Mouse (Mus musculus) neural tube, embryonic 11.5 days (tissue): ENCODE measurements around the gene Gm10721. TPM values are rescaled to one million over a fixed set of nuclear protein-coding genes. Genes with fewer than 3 reads are reported as not detected.
"Not testable (repeated sequence)": the region's sequence is repeated elsewhere in the genome, so short reads cannot be mapped to it uniquely, and the experiment has no call there.

Experiments
- ATAC-seq: fragments of 200-750 bp; cut with Nextera tagmentation; 2 replicates; pipeline ENCODE4 v1.8.0; 2017; ENCODE audit warnings: moderate number of reproducible peaks, mild to moderate bottlenecking, moderate TSS enrichment, moderate library complexity; ENCODE audit not compliant: insufficient read depth, low FRiP score, low TSS enrichment
- DNase-seq: peaks from one replicate; pipeline ENCODE4 v3.0.0-alpha.2; 2015; ENCODE audit warnings: low spot score
- H3K27ac ChIP-seq: fragments of 300-500 bp; sonication (generic); 2 replicates; pipeline ENCODE4 v1.5.1; 2014; ENCODE audit warnings: low read depth, mild to moderate bottlenecking, low read length
- H3K27me3 ChIP-seq: fragments of 300-500 bp; sonication (generic); 2 replicates; pipeline ENCODE4 v1.6.1; 2014; ENCODE audit warnings: mild to moderate bottlenecking, low read length, mixed read lengths; ENCODE audit not compliant: control insufficient read depth, insufficient read depth
- H3K36me3 ChIP-seq: fragments of 300-500 bp; sonication (generic); 2 replicates; pipeline ENCODE4 v1.6.1; 2014; ENCODE audit warnings: mild to moderate bottlenecking, low read length, moderate library complexity, mixed read lengths; ENCODE audit not compliant: control insufficient read depth, insufficient read depth
- H3K4me1 ChIP-seq: fragments of 300-500 bp; sonication (generic); 2 replicates; pipeline ENCODE4 v1.6.1; 2014; ENCODE audit warnings: low read length, mixed read lengths; ENCODE audit not compliant: control insufficient read depth, insufficient read depth
- H3K4me2 ChIP-seq: fragments of 300-500 bp; sonication (generic); 2 replicates; pipeline ENCODE4 v1.6.1; 2014; ENCODE audit warnings: low read depth, mild to moderate bottlenecking, moderate library complexity
- H3K4me3 ChIP-seq: fragments of 300-500 bp; sonication (generic); 2 replicates; pipeline ENCODE4 v1.5.1; 2014; ENCODE audit warnings: low read depth, low read length
- H3K9ac ChIP-seq: fragments of 300-500 bp; sonication (generic); 2 replicates; pipeline ENCODE4 v1.6.1; 2014; ENCODE audit warnings: mild to moderate bottlenecking, low read length
- H3K9me3 ChIP-seq: fragments of 300-500 bp; sonication (generic); 2 replicates; pipeline ENCODE4 v1.6.1; 2016; ENCODE audit warnings: low read length; ENCODE audit not compliant: control insufficient read depth
- WGBS: fragments of 180-500 bp; shearing (Covaris S2); extraction: QIAGEN DNeasy Blood & Tissue Kit; methylation state at CpG from one replicate; pipeline ENCODE4 v1.1.7; 2014; 5-methylcytosine and 5-hydroxymethylcytosine counted together
- polyA plus RNA-seq: library from polyadenylated mRNA; unstranded; fragments of >200 nt; fragmentation: Nextera tagmentation; extraction: Ambion mirVana; gene quantifications from 2 replicates; pipeline ENCODE4 v1.2.1, GENCODE M21; 2014

The Gm10721 gene
- polyA plus RNA-seq, 1 experiment from 2014 or later = not detected

DNA sequence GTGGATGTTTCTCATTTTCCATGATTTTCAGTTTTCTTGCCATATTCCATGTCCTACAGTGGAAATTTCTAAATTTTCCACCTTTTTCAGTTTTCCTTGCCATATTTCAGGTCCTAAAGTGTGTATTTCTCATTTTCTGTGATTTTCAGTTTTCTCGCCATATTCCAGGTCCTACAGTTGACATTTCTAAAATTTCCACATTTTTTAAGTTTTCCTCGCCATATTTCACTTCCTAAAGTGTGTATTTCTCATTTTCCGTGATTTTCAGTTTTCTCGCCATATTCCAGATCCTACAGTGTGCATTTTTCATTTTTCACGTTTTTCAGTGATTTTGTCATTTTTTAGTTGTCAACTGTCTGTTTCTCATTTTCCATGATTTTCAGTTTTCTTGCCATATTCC lies 3.6 kb upstream of the Gm10721 start:
- H3K4me3 ChIP-seq, ATAC-seq, H3K36me3 ChIP-seq, H3K9me3 ChIP-seq, H3K9ac ChIP-seq, H3K27ac ChIP-seq, H3K4me1 ChIP-seq, H3K4me2 ChIP-seq, DNase-seq, H3K27me3 ChIP-seq: not testable (repeated sequence)
- WGBS = no CpG with 5 or more reads among the region's 5 CpGs

DNA sequence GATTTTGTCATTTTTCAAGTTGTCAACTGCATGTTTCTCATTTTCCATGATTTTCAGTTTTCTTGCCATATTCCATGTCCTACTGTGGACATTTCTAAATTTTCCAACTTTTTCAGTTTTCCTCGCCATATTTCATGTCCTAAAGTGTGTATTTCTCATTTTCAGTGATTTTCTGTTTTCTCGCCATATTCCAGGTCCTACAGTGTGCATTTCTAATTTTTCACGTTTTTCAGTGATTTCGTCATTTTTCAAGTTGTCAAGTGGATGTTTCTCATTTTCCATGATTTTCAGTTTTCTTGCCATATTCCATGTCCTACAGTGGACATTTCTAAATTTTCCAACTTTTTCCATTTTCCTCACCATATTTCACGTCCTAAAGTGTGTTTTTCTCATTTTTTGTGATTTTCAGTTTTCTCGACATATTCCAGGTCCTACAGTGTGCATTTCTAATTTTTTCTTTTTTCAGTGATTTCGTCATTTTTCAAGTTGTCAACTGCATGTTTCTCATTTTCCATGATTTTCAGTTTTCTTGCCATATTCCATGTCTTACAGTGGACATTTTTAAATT lies 802 bp upstream of the Gm10721 start:
- H3K27ac ChIP-seq, H3K4me1 ChIP-seq, ATAC-seq, H3K4me3 ChIP-seq, DNase-seq, H3K27me3 ChIP-seq, H3K9ac ChIP-seq, H3K4me2 ChIP-seq, H3K9me3 ChIP-seq, H3K36me3 ChIP-seq: not testable (repeated sequence)
- WGBS = 81% methylated on average over 2 of the region's 7 CpGs

DNA sequence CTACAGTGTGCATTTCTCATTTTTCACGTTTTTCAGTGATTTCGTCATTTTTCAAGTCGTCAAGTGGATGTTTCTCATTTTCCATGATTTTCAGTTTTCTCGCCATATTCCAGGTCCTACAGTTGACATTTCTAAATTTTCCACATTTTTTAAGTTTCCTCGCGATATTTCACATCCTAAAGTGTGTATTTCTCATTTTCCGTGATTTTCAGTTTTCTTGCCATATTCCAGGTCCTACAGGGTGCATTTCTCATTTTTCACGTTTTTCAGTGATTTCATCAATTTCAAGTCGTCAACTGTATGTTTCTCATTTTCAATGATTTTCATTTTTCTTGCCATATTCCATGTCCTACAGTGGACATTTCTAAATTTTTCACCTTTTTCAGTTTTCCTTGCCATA lies 2.4 kb downstream of the Gm10721 start, which contains the start of gene Gm10720:
Gene Gm10720, plus strand, starts transcription at position 301 of the 400 bp plus-strand sequence.
- not testable (repeated sequence) for H3K9ac ChIP-seq, ATAC-seq, H3K4me3 ChIP-seq, H3K36me3 ChIP-seq, H3K9me3 ChIP-seq, H3K4me2 ChIP-seq, DNase-seq, H3K27ac ChIP-seq, H3K4me1 ChIP-seq, H3K27me3 ChIP-seq
- WGBS = 71% methylated on average over 4 of the region's 9 CpGs

DNA sequence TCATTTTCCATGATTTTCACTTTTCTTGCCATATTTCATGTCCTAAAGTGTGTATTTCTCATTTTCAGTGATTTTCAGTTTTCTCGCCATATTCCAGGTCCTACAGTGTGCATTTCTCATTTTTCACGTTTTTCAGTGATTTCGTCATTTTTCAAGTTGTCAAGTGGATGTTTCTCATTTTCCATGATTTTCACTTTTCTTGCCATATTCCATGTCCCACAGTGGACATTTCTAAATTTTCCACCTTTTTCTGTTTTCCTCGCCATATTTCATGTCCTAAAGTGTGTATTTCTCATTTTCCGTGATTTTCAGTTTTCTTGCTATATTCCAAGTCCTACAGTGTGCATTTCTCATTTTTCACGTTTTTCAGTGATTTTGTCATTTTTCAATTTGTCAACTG lies 3.0 kb downstream of the Gm10721 start:
- not testable (repeated sequence) for H3K27me3 ChIP-seq, H3K27ac ChIP-seq, H3K9ac ChIP-seq, H3K36me3 ChIP-seq, H3K4me3 ChIP-seq, H3K4me2 ChIP-seq, H3K4me1 ChIP-seq, H3K9me3 ChIP-seq, ATAC-seq, DNase-seq
- 74% methylated on average over 4 of the region's 6 CpGs for WGBS

DNA sequence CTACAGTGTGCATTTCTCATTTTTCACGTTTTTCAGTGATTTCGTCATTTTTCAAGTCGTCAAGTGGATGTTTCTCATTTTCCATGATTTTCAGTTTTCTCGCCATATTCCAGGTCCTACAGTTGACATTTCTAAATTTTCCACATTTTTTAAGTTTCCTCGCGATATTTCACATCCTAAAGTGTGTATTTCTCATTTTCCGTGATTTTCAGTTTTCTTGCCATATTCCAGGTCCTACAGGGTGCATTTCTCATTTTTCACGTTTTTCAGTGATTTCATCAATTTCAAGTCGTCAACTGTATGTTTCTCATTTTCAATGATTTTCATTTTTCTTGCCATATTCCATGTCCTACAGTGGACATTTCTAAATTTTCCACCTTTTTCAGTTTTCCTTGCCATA lies 4.2 kb downstream of the Gm10721 start, which contains the start of gene Gm10719:
Gene Gm10719, plus strand, starts transcription at position 301 of the 400 bp plus-strand sequence.
- ATAC-seq, H3K4me3 ChIP-seq, H3K36me3 ChIP-seq, H3K4me2 ChIP-seq, H3K27me3 ChIP-seq, H3K9ac ChIP-seq, DNase-seq, H3K4me1 ChIP-seq, H3K27ac ChIP-seq, H3K9me3 ChIP-seq: not testable (repeated sequence)
- WGBS = 50% methylated on average over 1 of the region's 9 CpGs

DNA sequence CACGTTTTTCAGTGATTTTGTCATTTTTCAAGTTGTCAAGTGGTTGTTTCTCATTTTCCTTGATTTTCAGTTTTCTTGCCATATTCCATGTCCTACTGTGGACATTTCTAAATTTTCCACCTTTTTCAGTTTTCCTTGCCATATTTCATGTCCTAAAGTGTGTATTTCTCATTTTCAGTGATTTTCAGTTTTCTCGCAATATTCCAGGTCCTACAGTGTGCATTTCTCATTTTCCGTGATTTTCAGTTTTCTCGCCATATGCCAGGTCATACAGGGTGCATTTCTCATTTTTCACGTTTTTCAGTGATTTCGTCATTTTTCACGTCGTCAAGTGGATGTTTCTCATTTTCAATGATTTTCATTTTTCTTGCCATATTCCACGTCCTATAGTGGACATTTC lies 6.0 kb downstream of the Gm10721 start:
- not testable (repeated sequence) for DNase-seq, H3K9ac ChIP-seq, H3K36me3 ChIP-seq, H3K9me3 ChIP-seq, ATAC-seq, H3K27ac ChIP-seq, H3K4me2 ChIP-seq, H3K4me3 ChIP-seq, H3K27me3 ChIP-seq, H3K4me1 ChIP-seq
- 71% methylated on average over 9 of the region's 9 CpGs for WGBS

DNA sequence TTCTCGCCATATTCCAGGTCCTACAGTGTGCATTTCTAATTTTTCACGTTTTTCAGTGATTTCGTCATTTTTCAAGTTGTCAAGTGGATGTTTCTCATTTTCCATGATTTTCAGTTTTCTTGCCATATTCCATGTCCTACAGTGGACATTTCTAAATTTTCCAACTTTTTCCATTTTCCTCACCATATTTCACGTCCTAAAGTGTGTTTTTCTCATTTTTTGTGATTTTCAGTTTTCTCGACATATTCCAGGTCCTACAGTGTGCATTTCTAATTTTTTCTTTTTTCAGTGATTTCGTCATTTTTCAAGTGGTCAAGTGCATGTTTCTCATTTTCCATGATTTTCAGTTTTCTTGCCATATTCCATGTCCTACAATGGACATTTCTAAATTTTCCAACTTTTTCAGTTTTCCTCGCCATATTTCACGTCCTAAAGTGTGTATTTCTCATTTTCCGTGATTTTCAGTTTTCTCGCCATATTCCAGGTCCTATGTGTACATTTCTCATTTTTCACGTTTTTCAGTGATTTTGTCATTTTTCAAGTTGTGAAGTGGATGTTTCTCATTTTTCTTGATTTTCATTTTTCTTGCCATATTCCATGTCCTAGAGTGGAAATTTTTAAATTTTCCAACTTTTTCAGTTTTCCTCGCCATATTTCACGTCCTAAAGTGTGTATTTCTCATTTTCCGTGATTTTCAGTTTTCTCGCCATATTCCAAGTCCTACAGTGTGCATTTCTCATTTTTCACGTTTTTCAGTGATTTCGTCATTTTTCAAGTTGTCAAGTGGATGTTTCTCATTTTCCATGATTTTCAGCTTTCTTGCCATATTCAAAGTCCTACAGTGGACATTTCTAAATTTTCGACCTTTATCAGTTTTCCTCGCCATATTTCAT lies 7.1 kb downstream of the Gm10721 start:
- H3K4me3 ChIP-seq, H3K4me1 ChIP-seq, H3K4me2 ChIP-seq, H3K9me3 ChIP-seq, H3K36me3 ChIP-seq, H3K9ac ChIP-seq, H3K27me3 ChIP-seq, H3K27ac ChIP-seq, DNase-seq: not testable (repeated sequence)
- WGBS = 76% methylated on average over 11 of the region's 19 CpGs
- ATAC-seq = peak; percentile 70

DNA sequence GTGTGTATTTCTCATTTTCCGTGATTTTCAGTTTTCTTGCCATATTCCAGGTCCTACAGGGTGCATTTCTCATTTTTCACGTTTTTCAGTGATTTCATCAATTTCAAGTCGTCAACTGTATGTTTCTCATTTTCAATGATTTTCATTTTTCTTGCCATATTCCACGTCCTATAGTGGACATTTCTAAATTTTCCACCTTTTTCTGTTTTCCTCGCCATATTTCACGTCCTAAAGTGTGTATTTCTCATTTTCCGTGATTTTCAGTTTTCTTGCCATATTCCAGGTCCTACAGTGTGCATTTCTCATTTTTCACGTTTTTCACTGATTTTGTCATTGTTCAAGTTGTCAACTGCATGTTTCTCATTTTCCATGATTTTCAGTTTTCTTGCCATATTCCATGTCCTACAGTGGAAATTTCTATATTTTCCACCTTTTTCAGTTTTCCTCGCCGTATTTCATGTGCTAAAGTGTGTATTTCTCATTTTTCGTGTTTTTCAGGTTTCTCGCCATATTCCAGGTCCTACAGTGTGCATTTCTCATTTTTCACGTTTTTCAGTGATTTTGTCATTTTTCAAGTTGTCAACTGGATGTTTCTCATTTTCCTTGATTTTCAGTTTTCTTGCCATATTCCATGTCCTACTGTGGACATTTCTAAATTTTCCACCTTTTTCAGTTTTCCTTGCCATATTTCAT lies 9.5 kb downstream of the Gm10721 start:
- H3K27ac ChIP-seq, H3K9me3 ChIP-seq, H3K9ac ChIP-seq, ATAC-seq, H3K4me2 ChIP-seq, DNase-seq, H3K36me3 ChIP-seq, H3K27me3 ChIP-seq, H3K4me1 ChIP-seq, H3K4me3 ChIP-seq: not testable (repeated sequence)
- WGBS = 69% methylated on average over 9 of the region's 13 CpGs
